Mouse (Mus musculus) heart, embryonic 13.5 days (tissue): Measurements from ENCODE around the gene Col11a2. TPM values are rescaled to one million over a fixed set of nuclear protein-coding genes. Genes with fewer than 3 reads are reported as not detected.

Experiments
- ATAC-seq: fragments of 200-750 bp; cut with Nextera tagmentation; 2 replicates; pipeline ENCODE4 v1.8.0; 2017; ENCODE audit warnings: moderate TSS enrichment; ENCODE audit not compliant: insufficient number of reproducible peaks, low FRiP score, low TSS enrichment; ENCODE audit errors: extremely low read depth
- H3K27ac ChIP-seq: fragments of 300-500 bp; sonication (generic); replicated peaks from 2 replicates; pipeline ENCODE4 v1.5.1; 2015; ENCODE audit warnings: moderate library complexity, mild to moderate bottlenecking, inconsistent platforms
- H3K27me3 ChIP-seq: fragments of 300-500 bp; sonication (generic); replicated peaks from 2 replicates; pipeline ENCODE4 v1.6.1; 2015; ENCODE audit warnings: mild to moderate bottlenecking, inconsistent platforms
- H3K36me3 ChIP-seq: fragments of 300-500 bp; sonication (generic); 2 replicates; pipeline ENCODE4 v1.6.1; 2015; ENCODE audit warnings: mild to moderate bottlenecking, inconsistent platforms
- H3K4me1 ChIP-seq: fragments of 300-500 bp; sonication (generic); 2 replicates; pipeline ENCODE4 v1.6.1; 2015; ENCODE audit warnings: inconsistent platforms
- H3K4me2 ChIP-seq: fragments of 300-500 bp; sonication (generic); 2 replicates; pipeline ENCODE4 v1.6.1; 2015; ENCODE audit warnings: inconsistent platforms, mild to moderate bottlenecking, moderate library complexity
- H3K4me3 ChIP-seq: fragments of 300-500 bp; sonication (generic); 2 replicates; pipeline ENCODE4 v1.5.1; 2015; ENCODE audit warnings: moderate library complexity, mild to moderate bottlenecking, inconsistent platforms
- H3K9ac ChIP-seq: fragments of 300-500 bp; sonication (generic); 2 replicates; pipeline ENCODE4 v1.6.1; 2015; ENCODE audit warnings: inconsistent platforms, mild to moderate bottlenecking, moderate library complexity
- H3K9me3 ChIP-seq: fragments of 300-500 bp; sonication (generic); 2 replicates; pipeline ENCODE4 v1.6.1; 2016; ENCODE audit warnings: inconsistent platforms
- WGBS: fragments of 180-500 bp; shearing (Covaris S2); methylation state at CpG from one replicate; pipeline ENCODE4 v1.1.7; 2015; ENCODE audit warnings: mixed read lengths; 5-methylcytosine and 5-hydroxymethylcytosine counted together
- polyA plus RNA-seq: library from polyadenylated mRNA; unstranded; fragments of >200 nt; fragmentation: Nextera tagmentation; extraction: Ambion mirVana; gene quantifications from 2 replicates; pipeline ENCODE4 v1.2.1, GENCODE M21; 2015

Col11a2 gene
- polyA plus RNA-seq, 1 experiment from 2014 or later: 0.64 TPM

GRCm38 (mm10) chr17:34026917-34027655, 12.2 kb upstream of the Col11a2 start:
- H3K4me1 ChIP-seq: peaks cover 61% of the 10 kb centered on the region
- H3K27ac ChIP-seq: peak overlapping the region; percentile 79
- peak overlapping the region; percentile 87 for H3K4me3 ChIP-seq
- ATAC-seq: no peak
- H3K4me2 ChIP-seq: peak overlapping the region; percentile 98
- no peaks in the 10 kb centered on the region for H3K27me3 ChIP-seq
- peaks cover 36% of the 10 kb centered on the region for H3K36me3 ChIP-seq
- H3K9ac ChIP-seq: peak overlapping the region; percentile 88
- 10% methylated on average over 36 of the region's 36 CpGs for WGBS
- no peaks in the 10 kb centered on the region for H3K9me3 ChIP-seq

GRCm38 (mm10) chr17:34027656-34028223, 11.5 kb upstream of the Col11a2 start, which contains the start of gene H2-Ke6:
Gene H2-Ke6 (minus strand): TSS chr17:34028060.
- ATAC-seq: peak; percentile 63
- under 1% methylated on average over 49 of the region's 49 CpGs for WGBS
- H3K9me3 ChIP-seq: no peaks in the 10 kb centered on the region
- peak within 1 kb of the TSS; percentile 79 for H3K27ac ChIP-seq
- no peaks in the 10 kb centered on the region for H3K27me3 ChIP-seq
- H3K36me3 ChIP-seq: peaks cover 30% of the 10 kb centered on the region
- H3K4me1 ChIP-seq: peaks cover 64% of the 10 kb centered on the region
- peak within 1 kb of the TSS; percentile 98 for H3K4me2 ChIP-seq
- H3K9ac ChIP-seq: peak within 1 kb of the TSS; percentile 88
- peak within 1 kb of the TSS; percentile 87 for H3K4me3 ChIP-seq

DNA sequence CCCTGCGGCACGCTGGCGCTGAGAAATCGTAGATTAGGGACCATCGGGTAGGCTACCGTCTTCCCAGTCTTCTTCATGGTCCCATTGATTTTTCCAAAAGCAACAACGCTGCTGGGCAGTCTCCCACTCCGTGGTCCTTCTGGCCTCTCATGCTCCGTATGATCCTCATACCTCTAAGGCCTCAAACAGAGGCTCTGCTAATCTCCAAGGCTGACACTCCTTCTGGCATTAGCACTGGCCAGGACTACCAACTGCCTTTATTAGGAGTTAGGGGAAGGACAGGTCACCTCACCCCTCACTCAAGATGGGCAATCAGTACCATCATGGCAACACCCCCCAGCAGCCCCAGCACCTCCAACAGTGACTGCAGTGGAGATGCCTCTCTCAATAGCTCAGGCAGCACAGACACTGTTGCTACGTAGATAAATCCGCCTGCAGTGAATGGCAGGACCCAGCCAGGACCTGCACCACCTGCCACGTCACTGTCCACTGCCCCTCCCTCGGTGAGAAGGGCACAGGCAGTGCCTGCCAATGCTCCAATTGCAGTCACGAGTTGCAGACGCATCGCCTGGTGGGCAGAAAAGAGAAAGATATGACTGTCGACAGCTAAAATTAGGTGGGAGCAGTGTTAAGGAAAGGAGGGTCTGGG, 10.6 kb upstream of the Col11a2 start:
- peak overlapping the region; percentile 79; the same call in 1 of the 2 replicates for H3K27ac ChIP-seq

DNA sequence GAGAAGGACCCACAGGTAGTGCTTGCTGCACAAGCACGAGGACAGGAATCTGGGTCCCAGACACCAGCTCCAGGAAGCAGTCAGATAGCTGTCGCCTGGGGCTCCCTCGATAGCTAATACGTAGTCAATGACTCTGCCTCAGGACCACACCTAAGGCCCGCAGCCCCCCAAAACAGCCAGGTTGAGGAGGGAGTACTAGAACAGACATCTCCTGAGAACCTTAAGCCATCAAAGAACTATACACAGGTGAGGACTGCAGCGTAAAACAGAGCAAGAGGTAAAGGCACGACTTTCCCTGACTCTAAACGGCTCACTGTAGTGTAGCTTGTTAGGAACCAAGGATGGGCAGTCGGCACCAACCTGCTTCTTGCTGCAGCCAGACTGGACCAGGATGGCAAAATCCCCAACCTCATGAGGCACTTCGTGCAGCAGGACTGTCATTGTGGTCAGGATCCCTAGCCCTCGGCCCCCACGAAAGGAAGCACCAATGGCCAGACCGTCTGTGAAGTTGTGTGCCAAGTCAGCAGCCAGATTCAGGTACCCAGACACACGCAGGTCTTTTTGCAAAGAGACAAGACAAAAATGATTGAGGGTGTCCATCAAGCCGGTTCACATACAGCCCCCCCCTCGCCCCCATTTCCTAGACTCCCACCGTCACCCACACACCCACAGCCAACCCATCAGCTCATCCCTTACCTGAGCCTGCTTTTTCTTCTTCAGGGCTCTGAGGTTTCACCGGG, 9.9 kb upstream of the Col11a2 start:
- no peaks in the 10 kb centered on the region for H3K9me3 ChIP-seq
- no peak for ATAC-seq
- H3K4me2 ChIP-seq: peak overlapping the region; percentile 94
- H3K4me3 ChIP-seq: peak overlapping the region; percentile 77
- H3K36me3 ChIP-seq: peaks cover 34% of the 10 kb centered on the region
- H3K4me1 ChIP-seq: peaks cover 71% of the 10 kb centered on the region
- H3K27ac ChIP-seq: no peak overlapping the region
- no peaks in the 10 kb centered on the region for H3K27me3 ChIP-seq
- peak overlapping the region; percentile 92 for H3K9ac ChIP-seq
- 87% methylated on average over 18 of the region's 18 CpGs for WGBS

More for the DNA sequence above, 10.6 kb upstream of the Col11a2 start:
- H3K4me2 ChIP-seq: peak overlapping the region; percentile 98
- peaks cover 27% of the 10 kb centered on the region for H3K36me3 ChIP-seq
- peak overlapping the region; percentile 87 for H3K4me3 ChIP-seq
- WGBS: 71% methylated on average over 17 of the region's 17 CpGs
- ATAC-seq: no peak
- no peaks in the 10 kb centered on the region for H3K9me3 ChIP-seq
- no peaks in the 10 kb centered on the region for H3K27me3 ChIP-seq
- H3K9ac ChIP-seq: peak overlapping the region; percentile 58; the same call in 1 of the 2 replicates
- H3K4me1 ChIP-seq: peaks cover 71% of the 10 kb centered on the region

DNA sequence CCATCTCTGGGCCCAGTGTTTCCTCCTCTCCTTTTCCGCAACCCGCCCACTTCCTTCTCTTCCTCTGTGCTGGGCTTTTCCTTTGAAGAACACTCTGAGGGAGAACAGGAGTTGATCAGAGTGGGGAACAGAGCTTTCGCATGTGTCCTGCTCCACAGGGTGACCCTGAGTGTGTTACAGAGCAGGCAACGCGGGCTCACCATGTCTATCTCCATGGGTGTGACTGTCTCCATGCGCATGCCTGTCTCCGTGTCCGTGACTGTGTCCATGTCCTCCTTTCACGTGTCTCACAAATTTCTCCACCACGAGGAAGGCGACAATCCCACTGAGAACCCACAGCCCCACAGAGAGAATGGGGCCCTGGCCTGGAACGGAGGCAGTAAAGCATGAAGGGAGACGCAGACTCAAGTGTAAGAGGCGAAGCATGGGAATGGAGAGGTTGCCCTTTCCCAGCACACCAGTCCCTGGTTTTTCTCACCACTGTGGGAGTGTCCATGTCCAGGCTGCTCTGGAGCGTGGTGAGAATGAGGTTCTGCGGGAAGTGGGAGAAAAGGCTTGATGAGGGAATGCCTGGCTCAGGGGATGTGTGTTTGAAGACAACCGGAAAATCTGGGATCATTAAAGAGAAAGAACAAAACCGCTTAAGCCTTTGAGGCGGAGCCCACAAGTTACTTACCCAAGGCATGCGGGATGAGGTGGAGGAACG, 9.2 kb upstream of the Col11a2 start:
- peak overlapping the region; percentile 77 for H3K4me3 ChIP-seq
- WGBS: 77% methylated on average over 21 of the region's 21 CpGs
- ATAC-seq: no peak
- H3K9ac ChIP-seq: peak overlapping the region; percentile 92
- no peaks in the 10 kb centered on the region for H3K9me3 ChIP-seq
- peak overlapping the region; percentile 94 for H3K4me2 ChIP-seq
- 0 out of 2 replicates have a peak overlapping the region, but pooled peaks have one; percentile 1 for H3K27ac ChIP-seq
- peaks cover 71% of the 10 kb centered on the region for H3K4me1 ChIP-seq
- peaks cover 39% of the 10 kb centered on the region for H3K36me3 ChIP-seq
- H3K27me3 ChIP-seq: no peaks in the 10 kb centered on the region

- Histone ChIP-seq H3K4me1 (peaks cover 62% of the 10 kb centered on the region), H3K36me3 (peaks cover 47% of the 10 kb centered on the region), H3K9me3 (no peaks in the 10 kb centered on the region), H3K9ac (peak overlapping the region; percentile 92), H3K4me2 (peak overlapping the region; percentile 94), H3K27me3 (no peaks in the 10 kb centered on the region), H3K4me3 (peak overlapping the region; percentile 77), H3K27ac (peak overlapping the region; percentile 98)
- WGBS: 2% methylated on average over 20 of the region's 20 CpGs
- ATAC-seq: no peak
These were observed 8.3 kb upstream of the Col11a2 start for GRCm38 (mm10) chr17:34030861-34031326.

GRCm38 (mm10) chr17:34031465-34032173, 7.6 kb upstream of the Col11a2 start, which contains the start of the genes Slc39a7 and Rxrb:
Gene Slc39a7 (minus strand): TSS chr17:34031682.
Gene Rxrb (plus strand): TSS chr17:34031812.
- H3K4me1 ChIP-seq: peaks cover 55% of the 10 kb centered on the region
- no peaks in the 10 kb centered on the region for H3K27me3 ChIP-seq
- ATAC-seq: peak; percentile 72
- H3K9me3 ChIP-seq: no peaks in the 10 kb centered on the region
- peak within 1 kb of the TSS; percentile 98 for H3K27ac ChIP-seq
- peak within 1 kb of the TSS; percentile 77 for H3K4me3 ChIP-seq
- WGBS: under 1% methylated on average over 78 of the region's 88 CpGs
- H3K36me3 ChIP-seq: peaks cover 54% of the 10 kb centered on the region
- peak within 1 kb of the TSS; percentile 94 for H3K4me2 ChIP-seq
- peak within 1 kb of the TSS; percentile 92 for H3K9ac ChIP-seq

DNA sequence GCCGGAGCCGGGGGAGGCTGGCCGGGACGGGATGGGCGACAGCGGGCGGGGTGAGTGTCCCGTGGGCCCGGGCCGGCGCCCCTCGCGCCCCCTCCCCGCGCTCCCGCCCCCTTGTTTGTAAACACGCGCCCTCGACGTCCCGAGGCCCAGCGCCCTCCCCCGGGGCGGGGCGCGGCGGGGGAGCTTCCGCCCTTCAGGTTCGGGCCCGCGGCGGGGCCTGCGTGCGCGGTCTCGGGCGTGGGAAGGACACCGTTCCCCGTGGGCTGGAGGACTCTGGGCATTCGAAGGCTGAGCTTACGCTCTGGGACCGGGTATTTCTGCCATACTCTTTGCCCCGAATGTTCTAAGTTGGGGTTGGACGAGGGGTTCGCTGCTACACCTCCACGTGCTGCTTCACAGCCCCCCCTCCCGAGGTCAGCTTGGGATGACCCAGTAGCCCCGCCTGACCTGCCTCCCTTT, 7.0 kb upstream of the Col11a2 start:
- Histone ChIP-seq H3K9me3 (no peaks in the 10 kb centered on the region), H3K4me3 (peak overlapping the region; percentile 77), H3K4me2 (peak overlapping the region; percentile 94), H3K36me3 (peaks cover 60% of the 10 kb centered on the region), H3K27ac (peak overlapping the region; percentile 98), H3K27me3 (no peaks in the 10 kb centered on the region), H3K9ac (peak overlapping the region; percentile 92), H3K4me1 (peaks cover 49% of the 10 kb centered on the region)
- WGBS: under 1% methylated on average over 45 of the region's 48 CpGs
- peak; percentile 21; the same call in 1 of the 2 replicates for ATAC-seq

- Histone ChIP-seq H3K9me3 (no peaks in the 10 kb centered on the region), H3K4me1 (peaks cover 47% of the 10 kb centered on the region), H3K9ac (peak overlapping the region; percentile 92), H3K4me2 (peak overlapping the region; percentile 94), H3K27me3 (peaks cover 6% of the 10 kb centered on the region), H3K36me3 (peaks cover 66% of the 10 kb centered on the region), H3K27ac (peak overlapping the region; percentile 98), H3K4me3 (peak overlapping the region; percentile 77)
- WGBS: 50% methylated on average over 9 of the region's 9 CpGs
- ATAC-seq: no peak
These were observed 6.4 kb upstream of the Col11a2 start for GRCm38 (mm10) chr17:34032806-34033205.

GRCm38 (mm10) chr17:34033441-34033840, 5.8 kb upstream of the Col11a2 start:
- H3K4me3 ChIP-seq: 0 out of 2 replicates have a peak overlapping the region, but pooled peaks have one; percentile 77
- H3K4me2 ChIP-seq: peak overlapping the region; percentile 94
- WGBS: 92% methylated on average over 9 of the region's 9 CpGs
- peaks cover 66% of the 10 kb centered on the region for H3K36me3 ChIP-seq
- no peak for ATAC-seq
- no peak overlapping the region for H3K27ac ChIP-seq
- H3K9ac ChIP-seq: peak overlapping the region; percentile 92
- H3K27me3 ChIP-seq: peaks cover 12% of the 10 kb centered on the region
- peaks cover 47% of the 10 kb centered on the region for H3K4me1 ChIP-seq
- H3K9me3 ChIP-seq: no peaks in the 10 kb centered on the region
